Mouse (Mus musculus) liver, adult 2 months (tissue): ENCODE data around the gene Pold3.

ENCODE experiments used
- CTCF ChIP-seq: fragments of 200-500 bp; IDR thresholded peaks from 2 replicates; pipeline ENCODE4 v1.5.1; 2011; ENCODE audit warnings: low read depth, low read length, control low read depth
- POLR2A ChIP-seq: fragments of 200-500 bp; IDR thresholded peaks from 2 replicates; pipeline ENCODE4 v1.6.1; 2011; ENCODE audit warnings: low read length, control low read depth; ENCODE audit not compliant: insufficient read depth; ENCODE audit errors: extremely low read depth

GRCm38 (mm10) chr7:100100031-100100595 is 21.3 kb downstream of the Pold3 start:
- TF ChIP-seq CTCF (no peak), POLR2A (no peak)
